Mouse (Mus musculus) 416B (cell line): ENCODE measurements at regions not wholly inside any gene's neighbourhood (a gene's known extent, or its start where the extent isn't known, plus 50 kb on each side); places are given as distances from the start of the nearest gene placed in this dataset.

Experiments
- DNase-seq: peaks from one replicate; pipeline ENCODE4 v3.0.0; 2011; ENCODE audit warnings: low read depth

- DNase-seq: no peak
Measured at GRCm38 (mm10) chr1:90668787-90669186, 66.0 kb downstream of the Cops8 start.

- no peak for DNase-seq
Measured at GRCm38 (mm10) chr1:90669237-90669636, 66.5 kb downstream of the Cops8 start.

GRCm38 (mm10) chr1:90670346-90670745 is 67.6 kb downstream of the Cops8 start:
- no peak for DNase-seq

- DNase-seq: no peak
Measured at GRCm38 (mm10) chr1:90673751-90674150, 71.0 kb downstream of the Cops8 start.

- DNase-seq: peak; percentile 1
Measured at GRCm38 (mm10) chr1:90676192-90677006, 73.6 kb downstream of the Cops8 start.

GRCm38 (mm10) chr1:90677188-90677587 is 74.4 kb downstream of the Cops8 start:
- DNase-seq: peak; percentile 2

GRCm38 (mm10) chr1:90677651-90678201 is 74.9 kb downstream of the Cops8 start:
- DNase-seq: peak; percentile 82

GRCm38 (mm10) chr1:90678416-90678815 is 75.6 kb downstream of the Cops8 start:
- no peak for DNase-seq

GRCm38 (mm10) chr1:90688086-90688485 is 85.3 kb downstream of the Cops8 start:
- DNase-seq: no peak

GRCm38 (mm10) chr1:90690591-90691116 is 87.9 kb downstream of the Cops8 start:
- no peak for DNase-seq

- DNase-seq: no peak
Measured at GRCm38 (mm10) chr1:90691157-90691594, 88.4 kb downstream of the Cops8 start.

- no peak for DNase-seq
Measured at GRCm38 (mm10) chr1:90692851-90693250, 90.1 kb downstream of the Cops8 start.

GRCm38 (mm10) chr1:90694761-90695160 is 92.0 kb downstream of the Cops8 start:
- no peak for DNase-seq

- DNase-seq: no peak
Measured at GRCm38 (mm10) chr1:90695166-90695749, 92.5 kb downstream of the Cops8 start.

GRCm38 (mm10) chr1:90696000-90696399 is 93.2 kb downstream of the Cops8 start:
- DNase-seq: no peak

GRCm38 (mm10) chr1:90697056-90697596 is 94.3 kb downstream of the Cops8 start:
- DNase-seq: no peak

GRCm38 (mm10) chr1:90698618-90699017 is 95.8 kb downstream of the Cops8 start:
- no peak for DNase-seq

GRCm38 (mm10) chr1:90701756-90702155 is 99.0 kb downstream of the Cops8 start:
- DNase-seq: no peak

- DNase-seq: no peak
Measured at GRCm38 (mm10) chr1:90706391-90706790, 103.6 kb downstream of the Cops8 start.

- DNase-seq: no peak
Measured at GRCm38 (mm10) chr1:90709761-90710160, 107.0 kb downstream of the Cops8 start.

GRCm38 (mm10) chr1:90710566-90710965 is 107.8 kb downstream of the Cops8 start:
- no peak for DNase-seq

- DNase-seq: no peak
Measured at GRCm38 (mm10) chr1:90711103-90711502, 108.3 kb downstream of the Cops8 start.
